Mouse (Mus musculus) T-cell, adult 2 months (primary cell): Measurements from ENCODE around the gene Prkar1b.

Source experiments
- DNase-seq: peaks from one replicate; pipeline ENCODE4 v3.0.0; 2022; ENCODE audit warnings: low spot score

Gene Prkar1b

DNA sequence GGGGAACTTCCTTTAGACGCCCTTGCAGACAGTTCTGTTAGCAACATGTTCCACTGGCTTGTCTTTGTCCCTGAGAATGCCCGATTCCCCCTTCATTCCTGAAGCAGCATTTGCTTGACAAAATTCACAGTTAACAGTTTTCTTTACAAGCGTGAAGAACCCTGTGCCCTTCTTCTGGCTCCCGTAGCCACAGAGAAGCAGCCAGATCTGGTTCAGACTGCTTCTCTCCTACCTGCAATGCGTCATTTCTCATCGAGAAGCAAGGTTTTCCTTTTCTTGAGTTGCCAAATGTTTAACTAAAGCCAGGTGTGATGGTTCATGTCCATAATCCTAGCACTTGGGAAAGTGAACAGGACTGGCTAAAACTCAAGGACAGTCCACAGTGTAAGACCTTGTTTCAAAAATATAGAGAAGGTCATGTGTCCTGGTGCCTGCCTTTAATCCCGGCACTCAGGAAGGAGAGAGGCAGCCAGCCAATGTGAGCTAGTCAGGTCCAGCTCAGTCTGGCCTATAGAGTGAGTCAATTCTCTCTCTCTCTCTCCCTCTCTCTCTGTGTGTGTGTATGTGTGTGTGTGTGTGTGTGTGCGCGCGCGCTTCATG is 3.2 kb downstream of the Prkar1b start:
- no peak for DNase-seq

DNA sequence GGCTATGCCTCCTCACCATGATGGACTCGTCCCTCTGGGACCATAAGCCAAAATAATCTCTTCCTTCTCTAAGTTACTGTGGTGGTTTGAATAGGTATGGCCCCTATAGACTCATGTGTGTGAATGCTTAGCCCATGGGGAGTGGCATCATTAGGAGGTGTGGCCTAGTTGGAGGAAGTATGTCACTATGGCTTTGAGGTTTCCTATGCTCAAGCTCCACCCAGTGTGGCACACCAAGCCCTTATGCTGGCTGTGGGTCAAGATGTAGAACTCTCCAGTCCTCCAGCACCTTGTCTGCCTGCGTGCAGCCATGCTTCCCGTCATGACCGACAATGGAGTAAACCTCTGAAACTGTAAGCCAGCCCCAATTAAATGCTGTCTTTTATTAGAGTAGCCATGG is 4.1 kb downstream of the Prkar1b start:
- DNase-seq = no peak

DNA sequence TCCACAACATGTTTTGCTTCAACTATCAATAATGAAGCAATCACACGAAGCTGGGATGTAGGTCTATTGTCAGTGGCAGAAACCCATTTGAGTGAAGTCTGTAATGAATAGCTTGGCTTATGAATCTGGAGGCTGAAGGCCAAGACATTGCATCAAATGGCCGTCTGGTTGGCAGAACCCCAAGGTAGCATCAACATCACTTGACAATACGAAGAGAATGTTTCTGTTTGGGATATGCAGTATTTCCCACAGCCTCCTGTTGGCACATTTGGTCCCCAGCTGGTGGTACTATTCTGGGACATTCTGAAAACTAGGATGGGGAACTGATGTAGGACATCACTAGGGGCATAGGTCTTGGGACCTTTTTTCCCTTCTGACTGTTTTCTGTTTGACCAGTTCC is 5.9 kb downstream of the Prkar1b start:
- no peak for DNase-seq

DNA sequence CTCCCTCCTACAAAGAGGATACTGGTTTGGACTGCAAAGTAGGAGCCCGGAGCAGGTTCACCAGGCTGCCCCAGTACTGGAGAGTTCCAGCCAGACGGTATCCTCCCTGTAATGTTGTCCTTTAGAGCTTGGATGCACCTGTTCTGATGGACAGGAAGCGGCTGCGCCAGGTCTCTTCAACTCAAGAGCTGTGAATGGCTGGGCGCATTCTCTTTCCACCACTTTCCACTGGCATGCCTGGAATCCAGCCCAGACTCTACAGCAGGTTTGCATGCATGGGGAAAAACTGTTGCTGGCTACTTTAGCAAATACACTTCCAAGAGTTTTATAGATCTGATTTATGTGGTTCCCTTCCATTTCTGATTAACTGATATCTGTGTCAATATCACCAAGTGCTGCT is 8.5 kb downstream of the Prkar1b start:
- DNase-seq = no peak

DNA sequence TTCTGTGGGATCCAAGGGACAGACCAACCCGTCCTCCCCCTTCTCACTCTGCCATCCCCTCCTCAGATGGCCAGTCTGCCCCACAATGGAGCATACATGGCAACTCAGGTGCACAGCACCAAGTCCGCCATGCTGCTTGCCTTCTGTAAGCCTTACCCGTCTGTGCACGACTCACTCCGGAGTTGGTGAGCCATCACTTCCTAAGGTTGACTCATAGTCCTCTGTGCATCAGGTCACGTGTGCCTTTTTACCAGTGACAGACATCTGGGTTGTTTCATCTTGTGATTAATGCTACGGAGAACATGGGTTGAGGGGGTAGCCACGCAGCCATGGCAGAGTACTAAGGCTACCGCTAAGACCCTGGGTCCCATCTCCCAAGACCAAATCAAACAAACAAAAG is 9.2 kb downstream of the Prkar1b start:
- no peak for DNase-seq

DNA sequence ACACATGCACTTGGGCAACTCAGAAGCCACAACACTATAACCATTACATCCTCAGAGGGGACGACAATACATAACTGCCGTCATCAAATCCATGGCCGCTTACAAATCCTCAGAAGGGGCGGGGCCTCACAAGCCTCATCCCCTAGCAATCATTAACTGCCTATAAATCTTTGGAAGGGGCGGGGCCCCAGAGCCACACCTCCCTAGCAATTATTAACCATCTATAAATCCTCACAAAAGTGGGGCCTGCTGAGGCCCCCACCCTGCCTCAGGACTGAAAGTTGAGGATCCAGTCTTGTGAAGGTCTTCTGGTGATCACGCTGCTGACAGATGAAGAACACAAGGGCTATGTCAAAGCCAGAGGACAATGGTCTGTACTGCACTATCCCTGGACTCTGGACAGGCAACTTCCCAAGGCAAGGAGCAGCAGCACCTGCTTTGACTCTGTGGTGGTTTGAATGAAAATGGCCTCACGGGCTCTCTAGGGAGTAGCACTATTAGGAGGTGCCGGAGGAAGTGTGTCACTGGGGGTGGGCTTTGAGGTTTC is 10.8 kb downstream of the Prkar1b start:
- DNase-seq = no peak

DNA sequence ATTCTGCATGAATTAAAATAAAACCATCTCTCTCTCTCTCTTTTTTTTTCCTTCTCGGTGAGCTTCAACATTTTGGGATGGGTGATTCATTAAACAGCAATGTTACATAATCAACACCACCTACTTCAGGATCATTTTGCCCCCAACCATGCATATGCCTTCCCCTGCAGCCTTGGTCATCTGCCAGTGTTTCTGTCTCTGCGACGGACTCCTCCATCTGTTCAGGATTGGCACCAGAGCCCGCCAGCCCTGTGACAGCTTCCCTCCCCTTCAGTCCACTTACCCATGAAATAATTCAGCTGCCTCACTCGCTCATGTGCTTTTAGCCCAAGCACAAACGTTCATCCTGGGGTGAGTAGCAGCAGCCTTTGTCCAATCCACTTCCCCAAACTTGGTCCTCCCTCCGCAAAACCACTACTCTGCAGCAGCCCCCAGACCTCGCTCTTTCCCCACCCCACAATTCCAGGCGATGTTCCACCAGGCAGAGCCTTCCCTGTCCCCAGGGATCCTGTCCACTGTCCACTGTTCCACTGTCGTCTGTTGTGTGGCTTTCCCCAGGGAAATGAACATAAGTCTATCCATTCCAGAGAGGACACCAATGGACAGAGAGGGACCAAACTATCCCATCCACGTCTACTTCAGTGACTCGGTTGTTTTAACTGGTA is 11.4 kb downstream of the Prkar1b start:
- DNase-seq = no peak

DNA sequence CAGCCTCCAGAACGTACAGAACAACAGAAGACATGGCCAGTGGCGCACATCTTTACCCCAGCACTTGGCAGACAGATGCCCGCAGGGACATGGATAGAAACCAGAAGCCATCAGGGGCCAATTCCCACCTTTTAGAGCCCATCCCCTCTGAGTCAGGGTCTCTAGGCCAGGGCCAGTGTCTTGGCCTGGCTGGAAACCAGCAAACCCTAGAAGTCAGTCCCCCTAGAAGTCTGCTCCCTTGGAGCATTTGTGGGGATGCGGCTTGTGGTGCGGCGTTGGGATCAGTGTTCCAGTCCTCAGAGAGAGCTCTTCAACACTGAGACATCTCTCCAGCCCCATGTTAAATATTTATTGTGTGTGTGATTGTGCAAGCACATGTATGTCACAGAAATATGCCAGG is 12.6 kb downstream of the Prkar1b start:
- no peak for DNase-seq

DNA sequence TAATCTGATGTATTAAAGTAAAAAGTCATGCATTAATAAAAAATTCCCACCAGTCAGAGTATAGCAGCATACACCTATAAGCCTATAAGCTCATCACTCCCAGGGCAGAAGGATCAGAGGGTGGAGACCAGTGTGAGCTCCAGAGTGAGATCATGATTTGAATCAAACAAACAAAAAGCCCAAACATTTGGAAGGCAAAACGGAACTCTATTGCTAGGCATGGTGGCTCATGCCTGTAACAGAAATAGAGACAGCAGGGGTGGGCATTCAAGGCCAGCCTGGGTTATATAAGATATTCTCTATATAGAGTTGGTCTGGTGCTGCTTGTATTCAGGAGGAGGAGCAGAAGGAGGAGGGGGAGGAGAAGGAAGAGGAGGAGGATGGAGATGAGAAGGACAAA is 13.5 kb downstream of the Prkar1b start:
- no peak for DNase-seq

DNA sequence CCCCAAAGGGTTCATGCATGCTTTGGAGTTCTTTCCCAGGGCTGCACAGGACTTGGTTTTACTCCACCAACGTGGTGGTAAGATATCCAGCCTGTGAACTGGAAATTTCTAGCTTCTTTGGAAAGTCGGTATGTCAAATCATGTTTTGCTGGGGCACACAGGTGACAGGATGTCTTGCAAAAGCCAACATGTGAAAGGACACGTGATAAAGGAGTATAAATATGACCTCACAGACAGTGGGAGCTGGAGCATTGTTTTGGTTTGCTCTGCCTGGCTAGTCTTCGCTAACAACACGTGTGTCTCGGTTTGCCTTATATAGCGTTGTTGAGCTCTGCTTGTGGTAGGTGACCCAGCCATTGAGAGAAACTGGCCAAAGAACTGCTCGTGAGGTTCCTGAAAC is 15.3 kb downstream of the Prkar1b start:
- no peak for DNase-seq

DNA sequence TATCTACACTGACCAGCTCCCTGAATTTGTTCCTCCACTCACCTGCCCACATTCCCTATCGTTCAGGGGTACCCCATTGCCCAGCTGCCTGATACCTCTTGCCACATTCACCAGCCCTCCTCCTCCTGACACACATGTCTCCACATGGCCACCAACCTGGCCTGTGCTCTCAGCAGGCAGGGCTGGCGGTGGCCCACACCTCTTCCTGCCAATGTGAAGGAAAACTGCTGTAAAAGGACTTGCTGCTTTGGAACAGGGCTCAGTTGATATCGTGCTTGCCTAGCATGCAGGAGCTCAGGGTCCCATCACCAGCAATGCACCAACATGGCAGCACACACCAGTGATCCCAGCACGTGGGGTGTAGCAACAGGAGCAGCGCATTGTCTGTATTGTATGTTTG is 19.4 kb downstream of the Prkar1b start:
- no peak for DNase-seq

DNA sequence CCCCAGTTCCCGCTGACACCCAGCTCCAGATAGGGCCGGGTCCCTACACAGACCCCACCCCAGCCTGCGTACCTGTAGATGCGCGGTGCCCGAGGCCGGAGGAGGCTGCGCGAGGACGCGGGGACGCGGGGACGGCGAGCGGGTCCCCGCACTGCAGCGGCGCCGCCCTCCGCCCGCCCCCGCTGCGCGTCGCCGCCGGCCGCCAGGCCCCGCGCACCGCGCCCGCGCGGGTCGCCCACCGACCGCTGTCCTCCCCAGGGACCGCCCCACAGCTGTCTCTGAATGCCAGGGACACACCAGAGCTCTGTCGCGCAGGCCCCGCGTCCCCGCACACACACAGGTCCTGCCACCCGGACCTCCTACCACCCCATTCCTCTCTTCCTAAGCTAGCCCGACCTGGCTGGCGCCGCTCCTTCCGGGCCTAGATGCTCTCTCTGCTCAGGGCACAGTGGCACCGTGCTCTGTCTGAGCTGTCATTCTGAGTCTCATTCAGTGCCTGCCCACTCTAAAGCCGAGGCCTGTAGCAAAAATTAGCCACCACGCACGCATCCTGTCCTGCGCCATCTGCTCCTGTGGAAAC is 20.1 kb downstream of the Prkar1b start:
- DNase-seq = no peak

DNA sequence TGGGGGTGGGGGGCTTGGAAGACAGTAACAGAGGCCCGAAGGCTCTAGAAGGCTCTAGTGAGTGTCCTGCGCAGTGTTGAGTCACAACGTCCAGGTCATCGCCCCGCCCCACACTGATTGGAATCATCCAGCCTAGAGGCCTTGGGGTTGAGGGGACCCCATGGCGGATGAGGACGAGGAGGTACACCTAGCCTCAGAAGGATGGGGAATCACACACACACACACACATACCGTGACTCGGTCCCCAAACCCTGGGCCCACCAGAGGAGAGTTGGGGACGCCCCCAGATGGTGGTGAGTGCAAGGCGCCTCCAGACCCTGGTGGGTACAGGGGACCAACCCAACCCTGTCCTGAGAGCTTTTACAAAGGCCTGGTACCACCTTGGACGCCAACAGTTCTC is 20.7 kb downstream of the Prkar1b start:
- DNase-seq = no peak

DNA sequence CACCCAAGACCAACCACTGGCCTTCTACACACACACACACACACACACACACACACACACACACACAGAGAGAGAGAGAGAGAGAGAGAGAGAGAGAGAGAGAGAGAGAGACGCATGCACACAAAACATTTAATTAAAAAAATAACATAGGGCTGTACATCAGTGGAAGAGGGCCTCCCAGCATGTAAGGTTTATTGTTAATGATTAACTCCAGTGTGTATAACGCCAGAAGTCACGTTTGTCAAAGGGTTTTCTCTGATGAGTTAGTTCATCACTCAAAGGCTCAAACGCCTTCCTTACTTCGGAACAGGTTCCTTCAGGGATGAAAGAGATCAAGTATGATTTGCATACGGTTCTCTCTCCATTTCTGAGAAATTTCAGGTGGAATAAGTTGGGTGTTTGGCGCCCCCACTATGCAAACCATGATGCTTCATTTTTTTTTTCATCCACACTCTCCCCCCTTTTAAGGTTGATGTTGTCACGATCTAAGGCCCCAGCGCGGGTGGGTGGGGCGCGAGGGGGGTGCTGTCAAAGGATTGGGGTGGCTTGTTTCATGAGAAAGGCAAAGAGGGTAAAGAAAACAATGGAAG is 21.2 kb downstream of the Prkar1b start:
- no peak for DNase-seq

DNA sequence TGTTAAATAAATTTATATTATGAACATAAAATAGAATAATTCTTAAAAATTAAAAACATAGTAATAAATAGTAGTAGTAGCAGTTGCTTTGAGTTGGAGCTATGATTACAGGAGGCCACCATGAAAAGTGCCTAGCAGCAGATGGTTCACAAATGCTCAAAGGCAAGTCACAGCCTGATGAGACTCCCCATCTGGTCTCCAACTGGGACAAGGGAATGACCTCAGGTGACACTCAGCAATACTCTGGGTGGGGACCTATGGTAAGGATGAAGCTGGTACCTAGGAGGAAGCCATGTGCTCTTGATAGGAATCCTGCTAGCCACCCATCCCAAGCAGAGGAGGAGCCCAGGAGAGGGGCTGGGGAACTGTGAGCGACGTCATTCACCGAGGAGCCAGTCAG is 24.1 kb downstream of the Prkar1b start:
- DNase-seq = no peak

DNA sequence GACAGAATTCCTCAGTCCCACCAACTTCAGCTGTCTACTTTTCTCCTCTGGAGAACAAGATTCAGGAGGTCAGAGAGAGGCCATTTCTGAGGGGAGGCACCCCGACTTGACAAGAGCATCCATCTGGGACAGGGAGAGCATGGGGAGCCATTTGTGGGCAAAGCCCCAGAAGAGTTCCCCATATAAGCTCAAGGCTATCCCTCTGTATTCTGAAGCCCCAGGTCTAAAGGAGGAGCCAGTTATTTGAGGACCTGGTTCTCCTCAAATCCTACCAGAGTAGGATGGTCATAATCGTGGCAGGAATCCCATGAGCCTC is 30.9 kb downstream of the Prkar1b start:
- DNase-seq = no peak

DNA sequence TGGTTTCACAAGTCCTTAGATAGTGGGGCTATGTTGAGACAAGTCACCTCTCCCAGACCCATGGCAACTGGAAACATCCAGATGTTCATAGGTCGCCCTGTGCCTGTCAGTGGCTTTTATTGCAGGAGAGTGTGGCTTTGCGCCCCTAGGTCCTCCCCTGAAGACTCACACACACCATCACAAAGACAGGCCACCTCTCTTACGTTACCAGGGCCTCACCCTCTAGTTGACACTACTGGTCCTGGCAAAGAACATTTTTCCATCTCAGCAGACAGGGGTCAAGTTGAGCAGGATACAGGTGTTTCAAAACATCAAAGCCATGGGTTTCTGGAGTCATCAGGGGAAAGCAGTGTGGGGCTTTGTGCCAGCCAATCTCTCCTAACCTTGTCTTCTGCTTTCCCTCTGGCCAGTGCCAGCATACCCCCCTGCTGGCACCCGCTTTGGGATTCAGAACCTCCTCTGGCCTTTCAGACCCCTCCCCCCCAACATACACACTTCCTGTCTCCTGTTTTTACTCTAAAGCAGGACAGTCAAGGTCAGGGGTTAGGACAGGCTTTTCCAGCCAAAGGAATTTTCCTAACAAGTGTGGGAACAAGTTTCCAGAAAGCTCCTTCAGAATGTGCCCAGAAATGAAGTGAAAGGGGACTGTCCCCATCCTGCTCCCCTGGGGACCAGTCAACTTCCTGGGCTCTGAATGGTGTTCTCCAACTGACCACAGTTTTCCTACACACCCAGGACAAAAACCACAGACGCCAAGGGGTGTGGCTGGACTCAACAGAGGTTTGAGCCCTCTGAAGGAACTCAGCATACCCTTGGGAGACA is 31.5 kb downstream of the Prkar1b start:
- no peak for DNase-seq

DNA sequence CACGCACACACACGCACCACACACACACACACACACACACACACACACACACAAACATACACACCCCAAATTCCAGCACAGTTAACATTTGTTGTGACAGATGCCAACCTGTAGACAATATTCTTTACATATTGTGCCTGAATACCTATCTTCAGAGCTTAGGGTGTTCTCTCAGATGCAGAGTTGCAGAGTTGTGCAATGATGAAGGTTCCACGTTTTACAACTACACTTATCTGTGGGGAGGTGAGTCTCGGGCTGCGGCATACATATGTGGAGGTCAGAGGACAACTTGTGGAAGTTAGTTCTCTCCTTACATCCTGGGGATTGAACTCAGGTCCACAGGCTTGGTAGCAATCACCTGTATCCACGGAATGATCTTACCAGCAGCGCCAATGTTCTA is 34.3 kb downstream of the Prkar1b start:
- DNase-seq = no peak

DNA sequence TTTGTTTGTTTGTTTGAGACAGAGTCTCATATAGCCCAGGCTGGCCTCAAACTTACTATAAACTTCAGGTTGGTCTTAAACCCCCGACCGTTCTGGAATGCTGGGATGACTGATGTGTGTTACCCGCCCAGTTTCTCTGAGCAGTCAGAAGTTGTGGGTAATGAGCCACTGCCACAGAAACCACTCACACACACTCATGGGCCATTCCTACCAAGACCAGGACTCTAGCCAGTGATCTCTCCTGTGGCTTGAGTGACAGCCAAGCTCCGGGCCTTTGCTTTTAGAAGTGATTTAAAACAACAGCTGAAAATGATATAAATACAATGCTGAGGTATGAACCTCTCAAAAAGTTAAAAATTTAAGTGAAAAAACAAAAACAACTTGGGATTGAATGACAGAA is 34.9 kb downstream of the Prkar1b start:
- DNase-seq = no peak

DNA sequence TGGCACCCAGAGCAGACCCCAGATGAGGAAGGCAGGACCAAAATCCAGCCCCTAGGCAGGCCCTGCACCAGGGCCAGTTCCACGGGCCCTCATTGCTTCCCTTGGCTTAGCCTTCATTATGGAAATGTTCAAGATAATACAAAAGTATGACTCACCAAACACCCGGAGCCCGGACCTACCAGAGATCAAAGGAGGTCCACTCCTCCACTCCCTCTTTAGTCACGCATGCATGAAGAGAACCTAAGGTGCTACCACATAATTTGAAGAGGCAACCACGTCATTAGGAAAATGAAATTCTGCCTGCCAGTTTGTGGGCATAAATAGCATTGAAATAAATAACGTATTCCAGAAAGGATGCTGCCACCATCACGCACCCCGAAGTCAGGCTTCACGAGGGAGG is 37.4 kb downstream of the Prkar1b start:
- DNase-seq = no peak

DNA sequence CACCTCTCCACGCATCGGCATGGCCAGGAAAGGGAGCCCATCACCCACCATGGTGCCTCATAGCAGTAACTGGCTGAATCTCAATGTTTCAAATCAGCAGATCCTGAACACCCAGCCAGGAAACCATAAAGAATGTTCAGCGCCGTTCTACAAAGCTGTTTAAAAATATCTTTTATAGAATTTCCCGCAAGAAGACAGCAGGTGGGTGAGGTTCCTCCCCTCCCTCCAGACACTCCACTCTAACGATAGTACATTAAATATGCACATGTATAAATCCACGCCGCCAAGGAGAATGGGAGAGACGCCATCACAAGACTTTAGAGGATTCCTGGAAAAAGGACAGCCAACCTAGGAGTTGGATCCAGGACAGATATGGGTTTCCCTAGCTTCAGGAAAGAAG is 37.8 kb downstream of the Prkar1b start:
- no peak for DNase-seq

DNA sequence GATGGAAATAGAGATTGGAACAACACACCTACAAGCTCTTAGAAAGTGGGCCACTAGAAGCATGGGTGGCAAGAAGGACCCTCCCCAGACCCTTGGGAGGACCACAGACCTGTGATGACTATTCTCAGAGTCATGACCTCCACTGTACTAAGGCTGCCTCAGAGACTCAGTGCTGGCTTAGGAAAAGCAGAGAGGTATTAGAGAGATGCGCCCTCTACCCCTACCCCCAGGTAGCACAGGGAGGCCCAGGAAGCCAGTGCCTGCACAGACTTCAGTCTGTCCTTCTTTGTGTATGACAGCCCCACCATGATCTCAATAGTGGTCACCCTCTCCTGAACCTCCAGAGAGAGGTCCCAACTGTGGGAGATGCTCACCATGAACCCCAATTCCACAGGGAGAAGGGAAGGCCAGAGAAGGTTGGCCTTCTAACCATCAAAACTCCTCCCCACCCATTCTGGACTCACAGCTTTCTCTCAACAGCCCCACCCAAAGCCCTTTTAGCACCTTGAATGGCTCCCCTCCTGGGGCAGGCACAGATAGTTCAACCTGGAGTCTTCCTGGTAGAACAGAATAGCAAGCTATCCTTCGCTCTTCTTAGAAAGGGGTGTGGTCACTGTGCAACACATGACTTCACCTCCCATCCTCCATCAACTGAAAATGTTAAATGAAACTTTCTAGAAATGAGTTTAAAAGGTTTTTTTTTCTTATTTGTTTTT is 39.5 kb downstream of the Prkar1b start:
- DNase-seq = no peak
